Mouse (Mus musculus): ENCODE measurements around the gene Zfp324. TPM values are rescaled to one million over a fixed set of nuclear protein-coding genes. Genes with fewer than 3 reads are reported as not detected.

The Zfp324 gene
- total and polyA plus RNA-seq, 3 experiments: 2.3 to 3.6 (median 2.6) TPM

GRCm38 (mm10) chr7:12958948-12959347, 6.7 kb upstream of the Zfp324 start:
- no peak for TF ChIP-seq CTCF (IDR thresholded peaks at IDR 0.05)
- TF ChIP-seq EP300 (IDR thresholded peaks at IDR 0.05; ENCODE audit: insufficient read depth, low read depth, low read length): no peak
- TF ChIP-seq POLR2A (IDR thresholded peaks at IDR 0.05; ENCODE audit: insufficient read depth, low read depth, low read length): no peak
- H3K27me3 ChIP-seq (ENCODE audit: control insufficient read depth, insufficient read depth, low read length): no peaks in the 10 kb centered on the region
- H3K36me3 ChIP-seq (ENCODE audit: control insufficient read depth, insufficient read depth, low read length): no peaks in the 10 kb centered on the region
- no peaks in the 10 kb centered on the region for H3K79me2 ChIP-seq (replicated peaks; ENCODE audit: control insufficient read depth, insufficient read depth, low read length)
- intact Hi-C loops (cut with DNase I): no loop called here
- DNase-seq: no peak
- H3K4me3 ChIP-seq: no peak overlapping the region
- no peak overlapping the region for H3K9ac ChIP-seq (ENCODE audit: low read depth, low read length)
- no peaks in the 10 kb centered on the region for H3K4me1 ChIP-seq (ENCODE audit: control insufficient read depth, insufficient read depth, low read length)
- no peak overlapping the region for H3K27ac ChIP-seq
- WGBS: 71% methylated on average over 4 of the region's 4 CpGs

GRCm38 (mm10) chr7:12959718-12960117, 5.9 kb upstream of the Zfp324 start:
- H3K9ac ChIP-seq (ENCODE audit: low read depth, low read length): no peak overlapping the region
- H3K27ac ChIP-seq: no peak overlapping the region
- no peak for DNase-seq
- H3K79me2 ChIP-seq (replicated peaks; ENCODE audit: control insufficient read depth, insufficient read depth, low read length): no peaks in the 10 kb centered on the region
- WGBS: 49% methylated on average over 4 of the region's 4 CpGs
- no peaks in the 10 kb centered on the region for H3K36me3 ChIP-seq (ENCODE audit: control insufficient read depth, insufficient read depth, low read length)
- TF ChIP-seq EP300 (IDR thresholded peaks at IDR 0.05; ENCODE audit: insufficient read depth, low read depth, low read length): no peak
- no peak for TF ChIP-seq CTCF (IDR thresholded peaks at IDR 0.05)
- no peak for TF ChIP-seq POLR2A (IDR thresholded peaks at IDR 0.05; ENCODE audit: insufficient read depth, low read depth, low read length)
- no peak overlapping the region for H3K4me3 ChIP-seq
- intact Hi-C loops (cut with DNase I): loop anchor here (10.0 kb wide), 1 partner anchor 85 kb away; no protein-coding TSS in a partner anchor
- no peaks in the 10 kb centered on the region for H3K27me3 ChIP-seq (ENCODE audit: control insufficient read depth, insufficient read depth, low read length)
- H3K4me1 ChIP-seq (ENCODE audit: control insufficient read depth, insufficient read depth, low read length): no peaks in the 10 kb centered on the region

GRCm38 (mm10) chr7:12961511-12962141, 4.0 kb upstream of the Zfp324 start:
- H3K9ac ChIP-seq (ENCODE audit: low read depth, low read length): peak overlapping the region; percentile 73
- H3K79me2 ChIP-seq (replicated peaks; ENCODE audit: control insufficient read depth, insufficient read depth, low read length): no peaks in the 10 kb centered on the region; the same call in 1 of the 2 replicates
- peaks cover 4% of the 10 kb centered on the region for H3K4me1 ChIP-seq (ENCODE audit: control insufficient read depth, insufficient read depth, low read length)
- peak overlapping the region; percentile 55 for H3K4me3 ChIP-seq
- no peaks in the 10 kb centered on the region for H3K27me3 ChIP-seq (ENCODE audit: control insufficient read depth, insufficient read depth, low read length)
- H3K36me3 ChIP-seq (ENCODE audit: control insufficient read depth, insufficient read depth, low read length): no peaks in the 10 kb centered on the region
- peak overlapping the region; percentile 75 for H3K27ac ChIP-seq
- peak; percentile 86 for TF ChIP-seq POLR2A (IDR thresholded peaks at IDR 0.05; ENCODE audit: insufficient read depth, low read depth, low read length)
- TF ChIP-seq CTCF (IDR thresholded peaks at IDR 0.05): no peak
- 0 out of 2 replicates have a peak, but pooled peaks have one; percentile 49 for TF ChIP-seq EP300 (IDR thresholded peaks at IDR 0.05; ENCODE audit: insufficient read depth, low read depth, low read length)
- 1% methylated on average over 29 of the region's 29 CpGs for WGBS
- intact Hi-C loops (cut with DNase I): loop anchor here (10.0 kb wide), 1 partner anchor 83 kb away; no protein-coding TSS in a partner anchor
- DNase-seq: peak; percentile 56 to 63

- no peaks in the 10 kb centered on the region for H3K27me3 ChIP-seq (ENCODE audit: control insufficient read depth, insufficient read depth, low read length)
- DNase-seq: peak; percentile 73
- H3K79me2 ChIP-seq (replicated peaks; ENCODE audit: control insufficient read depth, insufficient read depth, low read length): no peaks in the 10 kb centered on the region; the same call in 1 of the 2 replicates
- H3K36me3 ChIP-seq (ENCODE audit: control insufficient read depth, insufficient read depth, low read length): no peaks in the 10 kb centered on the region
- no peak for TF ChIP-seq POLR2A (IDR thresholded peaks at IDR 0.05; ENCODE audit: insufficient read depth, low read depth, low read length)
- no peak for TF ChIP-seq EP300 (IDR thresholded peaks at IDR 0.05; ENCODE audit: insufficient read depth, low read depth, low read length)
- TF ChIP-seq CTCF (IDR thresholded peaks at IDR 0.05): no peak
- H3K27ac ChIP-seq: peak overlapping the region; percentile 86
- peak overlapping the region; percentile 90 for H3K9ac ChIP-seq (ENCODE audit: low read depth, low read length)
- 2% methylated on average over 29 of the region's 29 CpGs for WGBS
- intact Hi-C loops (cut with DNase I): loop anchor here (10.0 kb wide), 1 partner anchor 79 kb away; no protein-coding TSS in a partner anchor
- H3K4me3 ChIP-seq: peak overlapping the region; percentile 90
- peaks cover 4% of the 10 kb centered on the region for H3K4me1 ChIP-seq (ENCODE audit: control insufficient read depth, insufficient read depth, low read length)
Measured at GRCm38 (mm10) chr7:12966104-12966845, 637 bp downstream of the Zfp324 start.

- no peak overlapping the region for H3K9ac ChIP-seq (ENCODE audit: low read depth, low read length)
- DNase-seq: no peak
- H3K4me3 ChIP-seq: no peak overlapping the region
- H3K27ac ChIP-seq: no peak overlapping the region
- H3K4me1 ChIP-seq (ENCODE audit: control insufficient read depth, insufficient read depth, low read length): peaks cover 3% of the 10 kb centered on the region
- no peak for TF ChIP-seq POLR2A (IDR thresholded peaks at IDR 0.05; ENCODE audit: insufficient read depth, low read depth, low read length)
- no peak for TF ChIP-seq EP300 (IDR thresholded peaks at IDR 0.05; ENCODE audit: insufficient read depth, low read depth, low read length)
- TF ChIP-seq CTCF (IDR thresholded peaks at IDR 0.05): no peak
- H3K27me3 ChIP-seq (ENCODE audit: control insufficient read depth, insufficient read depth, low read length): no peaks in the 10 kb centered on the region
- H3K36me3 ChIP-seq (ENCODE audit: control insufficient read depth, insufficient read depth, low read length): no peaks in the 10 kb centered on the region
- WGBS: 93% methylated on average over 25 of the region's 25 CpGs
- H3K79me2 ChIP-seq (replicated peaks; ENCODE audit: control insufficient read depth, insufficient read depth, low read length): no peaks in the 10 kb centered on the region; the same call in 1 of the 2 replicates
- intact Hi-C loops (cut with DNase I): no loop called here
Measured at GRCm38 (mm10) chr7:12970906-12971305, 5.3 kb downstream of the Zfp324 start.

Data from heart, adult 2 months (tissue).